Mouse (Mus musculus) stomach, postnatal 0 days (tissue): ENCODE results near the gene Arid3c. TPM values are rescaled to one million over a fixed set of nuclear protein-coding genes. Genes with fewer than 3 reads are reported as not detected.
A peak's percentile ranks its signal among the peaks of the same experiment; 100 is the strongest.

Experiments used
- ATAC-seq: fragments of 200-750 bp; cut with Nextera tagmentation; 2 replicates; pipeline ENCODE4 v1.8.0; 2017; ENCODE audit not compliant: low FRiP score, low TSS enrichment
- DNase-seq: peaks from one replicate; pipeline ENCODE4 v3.0.0-alpha.2; 2016; ENCODE audit warnings: low spot score
- H3K27ac ChIP-seq: fragments of 300-500 bp; sonication (generic); replicated peaks from 2 replicates; pipeline ENCODE4 v1.5.1; 2014; ENCODE audit warnings: mild to moderate bottlenecking, control low read depth
- H3K27me3 ChIP-seq: fragments of 300-500 bp; sonication (generic); 2 replicates; pipeline ENCODE4 v1.6.1; 2014; ENCODE audit warnings: low read length; ENCODE audit not compliant: control insufficient read depth, insufficient read depth
- H3K36me3 ChIP-seq: fragments of 300-500 bp; sonication (generic); 2 replicates; pipeline ENCODE4 v1.6.1; 2014; ENCODE audit warnings: low read length, mixed read lengths; ENCODE audit not compliant: control insufficient read depth, insufficient read depth
- H3K4me1 ChIP-seq: fragments of 300-500 bp; sonication (generic); replicated peaks from 2 replicates; pipeline ENCODE4 v1.6.1; 2014; ENCODE audit warnings: antibody characterized with exemption; ENCODE audit not compliant: control insufficient read depth, insufficient read depth
- H3K4me2 ChIP-seq: fragments of 300-500 bp; sonication (generic); replicated peaks from 2 replicates; pipeline ENCODE4 v1.6.1; 2014; ENCODE audit warnings: low read depth, mild to moderate bottlenecking, control low read depth, moderate library complexity
- H3K4me3 ChIP-seq: fragments of 300-500 bp; sonication (generic); 2 replicates; pipeline ENCODE4 v1.5.1; 2014; ENCODE audit warnings: low read depth, low read length, control low read depth
- H3K9ac ChIP-seq: fragments of 300-500 bp; sonication (generic); 2 replicates; pipeline ENCODE4 v1.6.1; 2014; ENCODE audit warnings: mild to moderate bottlenecking, low read length, control low read depth, mixed read lengths
- H3K9me3 ChIP-seq: fragments of 300-500 bp; sonication (generic); 2 replicates; pipeline ENCODE4 v1.6.1; 2016; ENCODE audit warnings: low read length; ENCODE audit not compliant: control insufficient read depth
- CTCF ChIP-seq: IDR thresholded peaks from 2 replicates; pipeline ENCODE4 v1.5.1; 2016; ENCODE audit warnings: antibody characterized with exemption, low read depth, mild to moderate bottlenecking, moderate library complexity
- EP300 ChIP-seq: optimal IDR thresholded peaks from 2 replicates; pipeline ENCODE3; 2016; ENCODE audit warnings: antibody characterized with exemption
- WGBS: fragments of 180-500 bp; shearing (Covaris S2); extraction: QIAGEN DNeasy Blood & Tissue Kit; methylation state at CpG from one replicate; pipeline ENCODE4 v1.1.7; 2014; 5-methylcytosine and 5-hydroxymethylcytosine counted together
- polyA plus RNA-seq: library from polyadenylated mRNA; unstranded; fragments of >200 nt; fragmentation: Nextera tagmentation; extraction: Ambion mirVana; gene quantifications from 2 replicates; pipeline ENCODE4 v1.2.1, GENCODE M21; 2015

Gene Arid3c
- polyA plus RNA-seq, 1 experiment from 2014 or later: 0.05 TPM

GRCm38 (mm10) chr4:41715596-41715995 is 15.3 kb downstream of the Arid3c start:
- TF ChIP-seq CTCF (peak; percentile 74), EP300 (no peak)
- DNase-seq: no peak
- Histone ChIP-seq H3K9ac (no peak overlapping the region), H3K4me2 (no peak overlapping the region), H3K4me1 (peaks cover 8% of the 10 kb centered on the region), H3K4me3 (no peak overlapping the region), H3K27ac (no peak overlapping the region), H3K27me3 (no peaks in the 10 kb centered on the region), H3K36me3 (peaks cover 12% of the 10 kb centered on the region), H3K9me3 (no peaks in the 10 kb centered on the region)
- WGBS: 83% methylated on average over 5 of the region's 5 CpGs
- no peak for ATAC-seq

GRCm38 (mm10) chr4:41715082-41715481 is 15.9 kb downstream of the Arid3c start:
- no peaks in the 10 kb centered on the region for H3K27me3 ChIP-seq
- peaks cover 12% of the 10 kb centered on the region for H3K36me3 ChIP-seq
- 77% methylated on average over 8 of the region's 8 CpGs for WGBS

GRCm38 (mm10) chr4:41714276-41714675 is 16.7 kb downstream of the Arid3c start:
- Histone ChIP-seq H3K4me2 (peak overlapping the region; percentile 86), H3K9ac (no peak overlapping the region), H3K9me3 (no peaks in the 10 kb centered on the region), H3K4me1 (peaks cover 8% of the 10 kb centered on the region), H3K27me3 (no peaks in the 10 kb centered on the region), H3K27ac (no peak overlapping the region), H3K36me3 (peaks cover 10% of the 10 kb centered on the region), H3K4me3 (peak overlapping the region; percentile 64; the same call in 1 of the 2 replicates)
- TF ChIP-seq CTCF (peak; percentile 88), EP300 (no peak)
- WGBS: 11% methylated on average over 8 of the region's 8 CpGs
- 0 out of 2 replicates have a peak, but pooled peaks have one; percentile 24 for ATAC-seq
- DNase-seq: peak; percentile 62

More at GRCm38 (mm10) chr4:41715082-41715481, 15.9 kb downstream of the Arid3c start:
- Histone ChIP-seq H3K9me3 (no peaks in the 10 kb centered on the region), H3K4me2 (no peak overlapping the region), H3K4me3 (no peak overlapping the region), H3K9ac (no peak overlapping the region), H3K27ac (no peak overlapping the region), H3K4me1 (peaks cover 8% of the 10 kb centered on the region)
- DNase-seq (no peak), ATAC-seq (no peak)
- TF ChIP-seq CTCF (peak; percentile 1; the same call in 1 of the 2 replicates), EP300 (no peak)

DNA sequence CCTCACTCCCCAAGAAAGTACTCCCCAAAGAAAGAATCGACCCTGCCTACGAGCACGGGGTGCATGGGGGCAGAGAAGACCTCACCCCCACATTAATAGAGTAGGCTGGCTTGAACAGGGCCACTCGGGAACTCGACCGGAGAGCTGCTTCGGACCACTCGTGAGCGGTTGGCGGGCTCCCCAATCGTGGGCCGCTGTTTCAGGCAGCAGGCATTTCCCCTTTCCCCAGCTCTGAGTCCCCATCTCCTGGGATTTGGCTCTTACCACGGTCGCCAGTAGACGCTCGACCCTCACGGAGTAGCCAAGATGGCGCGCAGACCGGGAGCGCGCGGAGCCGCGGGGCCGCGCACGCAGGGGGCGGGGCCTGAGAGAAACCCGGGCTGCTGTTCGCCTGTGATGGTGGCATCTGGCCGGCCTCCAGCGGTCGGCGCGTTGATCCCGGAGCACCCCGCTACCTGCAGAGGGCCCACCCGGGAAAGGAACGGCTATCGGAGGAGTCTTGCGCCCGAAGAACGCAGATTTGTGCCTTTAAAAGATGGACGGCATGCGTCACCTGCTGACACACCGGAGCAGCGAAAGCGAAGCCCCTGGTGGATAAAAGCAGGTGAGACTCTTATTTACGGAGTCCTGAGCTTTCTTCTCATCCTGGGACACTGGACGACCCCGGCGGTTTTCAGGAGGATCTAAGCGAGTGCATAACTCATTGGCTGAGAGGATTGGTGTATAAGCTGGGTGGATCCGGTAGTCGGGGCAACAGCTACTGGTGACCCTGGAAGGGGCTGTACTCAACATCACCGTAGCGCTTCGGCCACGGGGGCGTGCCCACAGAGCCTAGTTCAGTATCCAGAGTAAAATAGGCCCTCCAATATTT is 17.5 kb downstream of the Arid3c start, which contains the start of gene Rpp25l:
Gene Rpp25l, minus strand, starts transcription at position 338 of the 871 bp plus-strand sequence.
- ATAC-seq (peak; percentile 74), DNase-seq (peak; percentile 88)
- TF ChIP-seq EP300 (no peak), CTCF (peak; percentile 46)
- peak within 1 kb of the TSS; percentile 64 for H3K4me3 ChIP-seq
- peaks cover 3% of the 10 kb centered on the region for H3K36me3 ChIP-seq
- H3K4me2 ChIP-seq: peak within 1 kb of the TSS; percentile 86
- no peaks in the 10 kb centered on the region for H3K27me3 ChIP-seq
- H3K4me1 ChIP-seq: peaks cover 8% of the 10 kb centered on the region
- WGBS: under 1% methylated on average over 61 of the region's 61 CpGs
- H3K27ac ChIP-seq: peak within 1 kb of the TSS; percentile 26
- no peaks in the 10 kb centered on the region for H3K9me3 ChIP-seq
- peak within 1 kb of the TSS; percentile 85 for H3K9ac ChIP-seq

DNA sequence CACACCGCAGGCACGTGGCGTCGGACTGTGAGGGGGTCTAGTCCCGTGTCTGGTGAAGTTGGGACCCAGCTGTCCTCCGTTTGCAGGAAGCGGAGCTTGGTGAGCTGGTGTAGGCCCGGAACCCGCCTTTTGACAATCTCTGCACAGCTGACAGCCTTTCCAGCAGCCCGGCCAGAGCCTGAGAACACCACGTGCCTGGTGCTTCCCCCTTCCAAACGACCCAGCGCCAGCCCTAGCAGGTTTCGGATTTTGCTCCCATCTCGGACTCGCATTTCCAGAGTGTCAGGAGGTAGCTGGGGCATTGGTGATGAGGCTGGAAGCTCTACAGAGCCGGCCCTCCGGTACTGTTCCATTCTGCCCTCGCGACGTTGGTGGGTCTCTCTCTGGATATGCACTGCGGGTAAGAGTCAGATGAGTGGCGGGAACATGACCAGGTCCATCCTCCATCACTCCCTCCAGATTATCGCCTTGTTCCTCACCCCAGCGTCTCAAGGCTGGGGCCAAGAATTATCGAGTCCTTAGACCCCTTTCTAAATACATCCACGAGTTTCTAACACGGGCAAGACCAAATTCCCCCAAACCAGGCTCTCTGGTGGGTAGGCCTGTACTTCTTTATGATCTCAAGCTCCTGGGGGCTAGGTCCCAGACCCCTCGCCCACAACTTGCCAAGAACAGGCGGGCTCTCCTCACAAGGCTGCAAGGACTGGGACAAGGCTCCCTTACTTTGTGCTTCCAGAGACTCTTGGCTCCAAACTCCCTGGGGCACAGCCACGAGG is 18.3 kb downstream of the Arid3c start:
- peak overlapping the region; percentile 26 for H3K27ac ChIP-seq
- no peak for TF ChIP-seq EP300
- TF ChIP-seq CTCF: no peak
- H3K36me3 ChIP-seq: peaks cover 3% of the 10 kb centered on the region
- DNase-seq: no peak
- no peaks in the 10 kb centered on the region for H3K9me3 ChIP-seq
- peak overlapping the region; percentile 85 for H3K9ac ChIP-seq
- H3K4me2 ChIP-seq: peak overlapping the region; percentile 86
- no peak; the same call in 1 of the 2 replicates for ATAC-seq
- peaks cover 8% of the 10 kb centered on the region for H3K4me1 ChIP-seq
- peak overlapping the region; percentile 64 for H3K4me3 ChIP-seq
- H3K27me3 ChIP-seq: no peaks in the 10 kb centered on the region
- 33% methylated on average over 31 of the region's 31 CpGs for WGBS
